9 mouse cellular contexts compared by ENCODE assay signal in the genomic region with DNA sequence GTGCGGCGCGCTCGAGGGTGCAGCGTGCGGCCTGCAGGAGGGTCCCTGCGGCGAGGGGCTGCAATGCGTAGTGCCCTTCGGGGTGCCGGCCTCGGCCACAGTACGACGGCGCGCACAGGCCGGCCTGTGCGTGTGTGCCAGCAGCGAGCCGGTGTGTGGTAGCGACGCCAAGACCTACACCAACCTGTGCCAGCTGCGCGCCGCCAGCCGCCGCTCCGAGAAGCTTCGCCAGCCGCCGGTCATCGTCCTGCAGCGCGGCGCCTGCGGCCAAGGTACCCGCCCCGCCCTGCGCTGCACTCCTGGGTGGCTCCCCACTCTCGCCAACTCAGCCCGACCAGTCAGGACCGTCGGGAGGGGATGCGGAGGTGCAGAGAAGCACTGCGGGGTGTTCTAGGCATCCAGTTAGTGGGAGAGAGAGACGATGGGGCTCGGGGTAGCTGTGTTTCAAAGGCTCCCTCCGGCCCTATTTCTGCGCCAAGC. TPM values are rescaled to one million over a fixed set of nuclear protein-coding genes. Genes with fewer than 3 reads are reported as not detected.
DNase-seq lines count a peak whose midpoint lies in the region; ATAC-seq and TF ChIP-seq lines count a peak whose summit lies in the region.
"Had no signal": no experiment of that assay in that cellular context is flagged by ENCODE, and none has a peak within 500 bp of the region (broad histone marks: within the 10 kb centered on the region; RNA-seq: fewer than 3 reads in every experiment).

No protein-coding gene starts in this region.

- no peaks in the 10 kb centered on the region for H3K36me3 ChIP-seq in G1E (replicated peaks)
- H3K36me3 ChIP-seq in intestine, embryonic 15.5 days = no peaks in the 10 kb centered on the region
- H3K36me3 ChIP-seq in stomach, embryonic 16.5 days (ENCODE audit: control insufficient read depth, insufficient read depth, low read length) = no peaks in the 10 kb centered on the region

- peak overlapping the region; percentile 94 for H3K4me2 ChIP-seq in intestine, embryonic 15.5 days (replicated peaks)
- peak overlapping the region; percentile 77 for H3K4me2 ChIP-seq in stomach, embryonic 16.5 days (ENCODE audit: low read depth, low read length)

- no peaks in the 10 kb centered on the region for H3K27me3 ChIP-seq in G1E (ENCODE audit: insufficient read depth, low read length)
- peaks cover 60% of the 10 kb centered on the region for H3K27me3 ChIP-seq in intestine, embryonic 15.5 days (replicated peaks)
- peaks cover 57% of the 10 kb centered on the region for H3K27me3 ChIP-seq in stomach, embryonic 16.5 days (ENCODE audit: control insufficient read depth, insufficient read depth, low read length)

- H3K9ac ChIP-seq in intestine, embryonic 15.5 days = peak overlapping the region; percentile 54
- H3K9ac ChIP-seq in stomach, embryonic 16.5 days (ENCODE audit: low read length) = peak overlapping the region; percentile 65

- 1% methylated on average over 49 of the region's 49 CpGs for WGBS in intestine, embryonic 15.5 days
- under 1% methylated on average over 49 of the region's 49 CpGs for WGBS in stomach, embryonic 16.5 days

- H3K4me1 ChIP-seq in G1E (ENCODE audit: insufficient read depth, low read depth, low read length) = no peaks in the 10 kb centered on the region
- peaks cover 15% of the 10 kb centered on the region for H3K4me1 ChIP-seq in intestine, embryonic 15.5 days (replicated peaks)
- peaks cover 23% of the 10 kb centered on the region for H3K4me1 ChIP-seq in stomach, embryonic 16.5 days (ENCODE audit: control insufficient read depth, insufficient read depth, low read length)

- no peak for DNase-seq in G1E (ENCODE audit: low spot score)
- DNase-seq in adrenal gland, postnatal 36 days = peak; percentile 58 to 76
- peak; percentile 64 for DNase-seq in gastrocnemius, postnatal 25 days
- peak; percentile 38 to 55 for DNase-seq in lung, adult 18-20 months
- no peak for DNase-seq in ovary, postnatal 14 days (ENCODE audit: low spot score)
- no peak for DNase-seq in frontal cortex, postnatal 25 days (ENCODE audit: low spot score in 2 of 2)

- no peak for TF ChIP-seq CTCF in G1E (IDR thresholded peaks at IDR 0.05; ENCODE audit: low read depth, low read length)

- peaks cover 88% of the 10 kb centered on the region for H3K9me3 ChIP-seq in G1E (replicated peaks)
- H3K9me3 ChIP-seq in intestine, embryonic 15.5 days = no peaks in the 10 kb centered on the region
- H3K9me3 ChIP-seq in stomach, embryonic 16.5 days (replicated peaks; ENCODE audit: control insufficient read depth, low read length) = no peaks in the 10 kb centered on the region

- ATAC-seq in G1E (ENCODE audit: extremely low read depth, insufficient number of reproducible peaks, low FRiP score, poor library complexity, severe bottlenecking) = no peak
- ATAC-seq in intestine, embryonic 15.5 days = peak; percentile 31; the same call in 1 of the 2 replicates
- ATAC-seq in stomach, embryonic 16.5 days (ENCODE audit: insufficient read depth, low FRiP score) = peak; percentile 45; the same call in 1 of the 2 replicates

- H3K4me3 ChIP-seq in G1E (ENCODE audit: low read depth, low read length) = peak overlapping the region; percentile 46
- peak overlapping the region; percentile 57 for H3K4me3 ChIP-seq in intestine, embryonic 15.5 days (replicated peaks)
- peak overlapping the region; percentile 64 for H3K4me3 ChIP-seq in stomach, embryonic 16.5 days (replicated peaks; ENCODE audit: low read length)

- H3K27ac ChIP-seq in intestine, embryonic 15.5 days = no peak overlapping the region
- H3K27ac ChIP-seq in stomach, embryonic 16.5 days (ENCODE audit: low read length) = no peak overlapping the region

RNA-seq across cellular contexts. Expression of a gene that starts 0.6 kb away (rescaled TPM):
- total RNA-seq in G1E (2014; fragmentation: Nextera tagmentation) (not detected in 2 replicates), G1E (2017) (not detected in 2 replicates)
- not detected in 2 replicates for polyA plus RNA-seq in G1E (2012)
- 10 to 100 TPM; 38.5 to 94.6 TPM for total RNA-seq in adrenal gland, postnatal 36 days (2021)
- 10 to 100 TPM; 31.9 to 34.9 TPM for total RNA-seq in gastrocnemius, postnatal 25 days (2021)
- polyA plus RNA-seq in intestine, embryonic 15.5 days (2015; fragmentation: Nextera tagmentation; extraction: Ambion mirVana) = 16.9 and 18.8 TPM in 2 replicates
- 30.3 and 32.2 TPM in 2 replicates for polyA plus RNA-seq in stomach, embryonic 16.5 days (2015; fragmentation: Nextera tagmentation; extraction: Ambion mirVana)
- total RNA-seq: common myeloid progenitor, adult 5-6 weeks had no signal

Comparison
In these comparisons a context has a peak if more than half of its experiments do, and no peak if none do; other contexts are left out.
1. DNase-seq: peak in adrenal gland, postnatal 36 days (2 of 2), gastrocnemius, postnatal 25 days (single experiment) and lung, adult 18-20 months (2 of 2); none in G1E (single experiment), ovary, postnatal 14 days (single experiment) and frontal cortex, postnatal 25 days (0 of 2).
2. RNA of a gene that starts 0.6 kb away (total RNA-seq): 38.5 to 94.6 TPM in adrenal gland, postnatal 36 days and 31.9 to 34.9 TPM in gastrocnemius, postnatal 25 days; not detected in G1E; every median in the first group is over 10 times any median in the second.
3. Peak in every context shown above with its lines, with median percentiles within 50 percentile points of each other: H3K4me3 ChIP-seq.